Mouse (Mus musculus) olfactory bulb, adult 2 months (tissue): ENCODE results near the gene Gadd45g. TPM values are rescaled to one million over a fixed set of nuclear protein-coding genes. Genes with fewer than 3 reads are reported as not detected.

Experiments
- H3K27ac ChIP-seq: fragments of 200-500 bp; 2 replicates; pipeline ENCODE4 v1.5.1; 2012; ENCODE audit warnings: low read depth, low read length; ENCODE audit not compliant: insufficient read depth
- H3K4me1 ChIP-seq: fragments of 200-500 bp; 2 replicates; pipeline ENCODE4 v1.6.1; 2012; ENCODE audit warnings: low read length; ENCODE audit not compliant: control insufficient read depth, insufficient read depth
- H3K4me3 ChIP-seq: fragments of 200-500 bp; 2 replicates; pipeline ENCODE4 v1.5.1; 2012; ENCODE audit warnings: mild to moderate bottlenecking, low read depth, low read length, moderate library complexity; ENCODE audit not compliant: insufficient read depth
- CTCF ChIP-seq: fragments of 200-500 bp; IDR thresholded peaks from 2 replicates; pipeline ENCODE4 v1.5.1; 2012; ENCODE audit warnings: low read depth, mild to moderate bottlenecking, low read length, moderate library complexity; ENCODE audit not compliant: insufficient read depth
- POLR2A ChIP-seq: fragments of 200-500 bp; IDR thresholded peaks from 2 replicates; pipeline ENCODE4 v1.6.1; 2012; ENCODE audit warnings: mild to moderate bottlenecking, low read depth, low read length, moderate library complexity; ENCODE audit not compliant: insufficient read depth
- WGBS: fragments of 180-500 bp; shearing (Covaris S2); methylation state at CpG from one replicate; pipeline ENCODE4 v1.1.7; 2018; 5-methylcytosine and 5-hydroxymethylcytosine counted together
- polyA plus RNA-seq: library from polyadenylated mRNA; stranded (reverse); fragments of >200 nt; gene quantifications from 2 replicates; pipeline ENCODE4 v1.2.4, GENCODE M21; 2012; ENCODE audit warnings: low replicate concordance; ENCODE audit not compliant: missing spikeins, insufficient read depth, insufficient read length

The Gadd45g gene
- polyA plus RNA-seq, 1 experiment = not detected

GRCm38 (mm10) chr13:51886085-51886484, 39.6 kb downstream of the Gadd45g start:
- TF ChIP-seq CTCF (no peak), POLR2A (no peak)
- Histone ChIP-seq H3K4me3 (no peak overlapping the region), H3K27ac (no peak overlapping the region), H3K4me1 (peaks cover 3% of the 10 kb centered on the region)
- WGBS = 72% methylated on average over 6 of the region's 6 CpGs

GRCm38 (mm10) chr13:51886723-51887122, 40.2 kb downstream of the Gadd45g start:
- Histone ChIP-seq H3K4me1 (no peaks in the 10 kb centered on the region), H3K27ac (no peak overlapping the region), H3K4me3 (no peak overlapping the region)
- TF ChIP-seq CTCF = no peak
- TF ChIP-seq POLR2A = no peak
- 90% methylated on average over 10 of the region's 10 CpGs for WGBS

GRCm38 (mm10) chr13:51888426-51888825, 41.9 kb downstream of the Gadd45g start:
- 62% methylated on average over 2 of the region's 2 CpGs for WGBS
- Histone ChIP-seq H3K4me3 (no peak overlapping the region), H3K4me1 (no peaks in the 10 kb centered on the region), H3K27ac (no peak overlapping the region)
- no peak for TF ChIP-seq CTCF
- TF ChIP-seq POLR2A = no peak

- Histone ChIP-seq H3K4me3 (no peak overlapping the region), H3K27ac (no peak overlapping the region), H3K4me1 (no peaks in the 10 kb centered on the region)
- WGBS = 98% methylated on average over 6 of the region's 6 CpGs
- no peak for TF ChIP-seq POLR2A
- TF ChIP-seq CTCF = no peak
Observed at GRCm38 (mm10) chr13:51891825-51892532, 45.5 kb downstream of the Gadd45g start.

GRCm38 (mm10) chr13:51897579-51897978, 51.1 kb downstream of the Gadd45g start:
- TF ChIP-seq POLR2A = no peak
- TF ChIP-seq CTCF = no peak
- Histone ChIP-seq H3K4me3 (no peak overlapping the region), H3K27ac (no peak overlapping the region), H3K4me1 (peaks cover 7% of the 10 kb centered on the region)
- WGBS = 81% methylated on average over 3 of the region's 3 CpGs

Other genes starting within 250 kb of the Gadd45g start
- gene Cks2, start 201.4 kb upstream of the Gadd45g start, polyA plus RNA-seq = not detected in 2 replicates
- gene Secisbp2, start 195.0 kb upstream of the Gadd45g start, polyA plus RNA-seq = not detected in 2 replicates
- 104 TPM in 1 of 2 replicates, not detected in the other for gene Sema4d, start 52.9 kb upstream of the Gadd45g start, polyA plus RNA-seq